Comparison of ENCODE assay signal across 14 mouse cellular contexts in the genomic region with DNA sequence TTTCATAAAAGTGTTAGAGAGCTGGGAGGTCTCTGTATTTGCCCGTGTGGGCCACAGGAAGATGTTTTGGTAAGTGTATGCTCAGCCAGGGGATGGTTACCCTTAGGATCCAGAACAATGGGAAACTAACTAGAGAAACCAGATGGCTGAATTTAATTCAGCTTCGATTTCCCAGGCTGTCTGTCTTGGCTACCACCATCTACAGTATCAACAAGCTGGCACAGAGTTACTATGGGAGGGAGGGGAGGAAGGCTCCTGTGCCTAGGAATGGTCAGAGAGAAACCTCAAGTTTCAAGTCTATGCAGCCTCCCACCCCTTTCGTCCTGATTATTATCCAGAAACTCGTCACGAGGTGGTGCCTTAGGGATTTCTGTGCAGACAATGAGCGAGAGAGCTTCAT.
"Had no signal": no experiment of that assay in that cellular context is flagged by ENCODE, and none has a peak within 500 bp of the region (broad histone marks: within the 10 kb centered on the region; RNA-seq: fewer than 3 reads in every experiment).

No protein-coding gene starts in this region.

- H3K4me3 ChIP-seq: limb, embryonic 13.5 days; liver, embryonic 15.5 days; lung, embryonic 15.5 days; midbrain, embryonic 12.5 days; neural tube, embryonic 13.5 days had no signal

- H3K27me3 ChIP-seq: limb, embryonic 13.5 days; liver, embryonic 15.5 days; lung, embryonic 15.5 days; midbrain, embryonic 12.5 days; neural tube, embryonic 13.5 days had no signal

- H3K9ac ChIP-seq: limb, embryonic 13.5 days; liver, embryonic 15.5 days; lung, embryonic 15.5 days; midbrain, embryonic 12.5 days; neural tube, embryonic 13.5 days had no signal

- H3K4me1 ChIP-seq: limb, embryonic 13.5 days; liver, embryonic 15.5 days; midbrain, embryonic 12.5 days; neural tube, embryonic 13.5 days had no signal

- H3K9me3 ChIP-seq: limb, embryonic 13.5 days; liver, embryonic 15.5 days; lung, embryonic 15.5 days; midbrain, embryonic 12.5 days; neural tube, embryonic 13.5 days had no signal

- H3K4me2 ChIP-seq: limb, embryonic 13.5 days; liver, embryonic 11.5 days; liver, embryonic 15.5 days; lung, embryonic 15.5 days; midbrain, embryonic 12.5 days; neural tube, embryonic 13.5 days had no signal

- H3K27ac ChIP-seq: limb, embryonic 13.5 days; liver, embryonic 15.5 days; lung, embryonic 15.5 days; midbrain, embryonic 12.5 days; neural tube, embryonic 13.5 days had no signal

- H3K36me3 ChIP-seq: limb, embryonic 13.5 days; liver, embryonic 15.5 days; lung, embryonic 15.5 days; midbrain, embryonic 12.5 days; neural tube, embryonic 13.5 days had no signal

- DNase-seq: kidney, postnatal 10 days; layer of hippocampus, postnatal 36 days; retina, postnatal 1 day; right cerebral cortex, postnatal 4 days; spleen, adult 18-20 months; thymus, adult 18-20 months; thymus, postnatal 14 days had no signal

- ATAC-seq: midbrain, embryonic 16.5 days had no signal
